Mouse (Mus musculus) left cerebral cortex, postnatal 4 days (tissue): ENCODE data around the gene Eya3. TPM values are rescaled to one million over a fixed set of nuclear protein-coding genes. Genes with fewer than 3 reads are reported as not detected.
"Not testable (repeated sequence)": the region's sequence is repeated elsewhere in the genome, so short reads cannot be mapped to it uniquely, and the experiment has no call there.

ENCODE experiments used
- DNase-seq: peaks from one replicate; pipeline ENCODE4 v3.0.0-alpha.2; 2022
- intact Hi-C: fragments of 180-260 bp; cut with DNase I; formaldehyde crosslinking; loops from one replicate; pipeline ENCODE4 v1.15.1; 2025
- total RNA-seq, 2 experiments: library from RNA; stranded (reverse); gene quantifications; 2 replicates each; pipeline ENCODE4 v1.2.3; 2021

Gene Eya3
- total RNA-seq: 10 to 100 TPM; 24.5 to 25.7 TPM

- intact Hi-C loops: loop anchor here (5.0 kb wide), 1 partner anchor 86 kb away; no protein-coding TSS in a partner anchor
- DNase-seq: peak; percentile 94
Measured at GRCm38 (mm10) chr4:132638461-132639190, at the start of gene Eya3. Gene Eya3, plus strand, starts transcription at chr4:132638987.

GRCm38 (mm10) chr4:132590642-132591041 lies 48.1 kb upstream of the Eya3 start:
- no peak for DNase-seq
- intact Hi-C loops: no loop called here

- DNase-seq: no peak
- intact Hi-C loops: no loop called here
Measured at GRCm38 (mm10) chr4:132592958-132593357, 45.8 kb upstream of the Eya3 start.

GRCm38 (mm10) chr4:132594191-132594590 lies 44.6 kb upstream of the Eya3 start:
- no peak for DNase-seq
- intact Hi-C loops: no loop called here

- intact Hi-C loops: no loop called here
- no peak for DNase-seq
Measured at GRCm38 (mm10) chr4:132598861-132599260, 39.9 kb upstream of the Eya3 start.

- intact Hi-C loops: no loop called here
Measured at GRCm38 (mm10) chr4:132599764-132600163, 39.0 kb upstream of the Eya3 start.

GRCm38 (mm10) chr4:132600465-132600864 lies 38.3 kb upstream of the Eya3 start:
- DNase-seq: no peak
- intact Hi-C loops: no loop called here

More at GRCm38 (mm10) chr4:132599764-132600163, 39.0 kb upstream of the Eya3 start:
- DNase-seq: no peak

GRCm38 (mm10) chr4:132601242-132601641 lies 37.5 kb upstream of the Eya3 start:
- intact Hi-C loops, DNase-seq: not testable (repeated sequence)

GRCm38 (mm10) chr4:132603468-132603867 lies 35.3 kb upstream of the Eya3 start:
- intact Hi-C loops: no loop called here
- no peak for DNase-seq

GRCm38 (mm10) chr4:132605816-132606215 lies 33.0 kb upstream of the Eya3 start:
- intact Hi-C loops: no loop called here
- DNase-seq: no peak

GRCm38 (mm10) chr4:132608147-132608546 lies 30.6 kb upstream of the Eya3 start:
- intact Hi-C loops: no loop called here
- DNase-seq: no peak

GRCm38 (mm10) chr4:132610301-132610984 lies 28.3 kb upstream of the Eya3 start:
- intact Hi-C loops: no loop called here
- no peak for DNase-seq

GRCm38 (mm10) chr4:132611320-132611719 lies 27.5 kb upstream of the Eya3 start:
- no peak for DNase-seq
- intact Hi-C loops: no loop called here

- DNase-seq: no peak
- intact Hi-C loops: no loop called here
Measured at GRCm38 (mm10) chr4:132617873-132618272, 20.9 kb upstream of the Eya3 start.

- DNase-seq: no peak
- intact Hi-C loops: no loop called here
Measured at GRCm38 (mm10) chr4:132618850-132619375, 19.9 kb upstream of the Eya3 start.

GRCm38 (mm10) chr4:132620134-132620533 lies 18.7 kb upstream of the Eya3 start:
- DNase-seq: no peak

GRCm38 (mm10) chr4:132621287-132622068 lies 17.3 kb upstream of the Eya3 start:
- intact Hi-C loops: no loop called here
- DNase-seq: no peak

More at GRCm38 (mm10) chr4:132620134-132620533, 18.7 kb upstream of the Eya3 start:
- intact Hi-C loops: no loop called here

GRCm38 (mm10) chr4:132624034-132624657 lies 14.6 kb upstream of the Eya3 start:
- no peak for DNase-seq
- intact Hi-C loops: no loop called here

- DNase-seq: peak; percentile 51
Measured at GRCm38 (mm10) chr4:132628830-132629229, 10.0 kb upstream of the Eya3 start.

GRCm38 (mm10) chr4:132635971-132636370 lies 2.8 kb upstream of the Eya3 start:
- intact Hi-C loops: loop anchor here (5.0 kb wide), 1 partner anchor 84 kb away; no protein-coding TSS in a partner anchor
- DNase-seq: no peak

More at GRCm38 (mm10) chr4:132628830-132629229, 10.0 kb upstream of the Eya3 start:
- intact Hi-C loops: no loop called here
